Mouse (Mus musculus) midbrain, postnatal 0 days (tissue): ENCODE measurements at regions not wholly inside any gene's neighbourhood (a gene's known extent, or its start where the extent isn't known, plus 50 kb on each side); places are given as distances from the start of the nearest gene placed in this dataset.
A peak's percentile ranks its signal among the peaks of the same experiment; 100 is the strongest.

Experiments
- ATAC-seq: fragments of 200-750 bp; cut with Nextera tagmentation; 2 replicates; pipeline ENCODE4 v1.8.0; 2017; ENCODE audit warnings: moderate number of reproducible peaks, mild to moderate bottlenecking, moderate TSS enrichment, moderate library complexity; ENCODE audit not compliant: low FRiP score
- DNase-seq: peaks from one replicate; pipeline ENCODE4 v3.0.0-alpha.2; 2015; ENCODE audit warnings: low spot score
- H3K27ac ChIP-seq: fragments of 300-500 bp; sonication (generic); 2 replicates; pipeline ENCODE4 v1.5.1; 2014; ENCODE audit warnings: low read depth, mild to moderate bottlenecking, low read length, mixed read lengths
- H3K27me3 ChIP-seq: fragments of 300-500 bp; sonication (generic); 2 replicates; pipeline ENCODE4 v1.6.1; 2014; ENCODE audit warnings: low read length, control low read depth, mixed read lengths; ENCODE audit not compliant: insufficient read depth
- H3K36me3 ChIP-seq: fragments of 300-500 bp; sonication (generic); 2 replicates; pipeline ENCODE4 v1.6.1; 2014; ENCODE audit warnings: low read length, control low read depth, mixed read lengths; ENCODE audit not compliant: insufficient read depth
- H3K4me1 ChIP-seq: fragments of 300-500 bp; sonication (generic); 2 replicates; pipeline ENCODE4 v1.6.1; 2014; ENCODE audit warnings: mild to moderate bottlenecking, control low read depth, antibody characterized with exemption, low read length, mixed read lengths; ENCODE audit not compliant: insufficient read depth
- H3K4me2 ChIP-seq: fragments of 300-500 bp; sonication (generic); 2 replicates; pipeline ENCODE4 v1.6.1; 2014; ENCODE audit warnings: low read depth, mild to moderate bottlenecking, low read length, mixed read lengths; ENCODE audit not compliant: poor library complexity, severe bottlenecking
- H3K4me3 ChIP-seq: fragments of 300-500 bp; sonication (generic); 2 replicates; pipeline ENCODE4 v1.5.1; 2014; ENCODE audit warnings: low read depth, mild to moderate bottlenecking, low read length, moderate library complexity
- H3K9ac ChIP-seq: fragments of 300-500 bp; sonication (generic); replicated peaks from 2 replicates; pipeline ENCODE4 v1.6.1; 2014; ENCODE audit warnings: mild to moderate bottlenecking, low read length, moderate library complexity, mixed read lengths; ENCODE audit not compliant: poor library complexity, severe bottlenecking
- H3K9me3 ChIP-seq: fragments of 300-500 bp; sonication (generic); 2 replicates; pipeline ENCODE4 v1.6.1; 2016; ENCODE audit warnings: low read length, control low read depth
- CTCF ChIP-seq: IDR thresholded peaks from 2 replicates; pipeline ENCODE4 v1.5.1; 2016; ENCODE audit warnings: antibody characterized with exemption, mild to moderate bottlenecking
- WGBS: fragments of 180-500 bp; shearing (Covaris S2); extraction: QIAGEN DNeasy Blood & Tissue Kit; methylation state at CpG from one replicate; pipeline ENCODE4 v1.1.7; 2014; 5-methylcytosine and 5-hydroxymethylcytosine counted together

DNA sequence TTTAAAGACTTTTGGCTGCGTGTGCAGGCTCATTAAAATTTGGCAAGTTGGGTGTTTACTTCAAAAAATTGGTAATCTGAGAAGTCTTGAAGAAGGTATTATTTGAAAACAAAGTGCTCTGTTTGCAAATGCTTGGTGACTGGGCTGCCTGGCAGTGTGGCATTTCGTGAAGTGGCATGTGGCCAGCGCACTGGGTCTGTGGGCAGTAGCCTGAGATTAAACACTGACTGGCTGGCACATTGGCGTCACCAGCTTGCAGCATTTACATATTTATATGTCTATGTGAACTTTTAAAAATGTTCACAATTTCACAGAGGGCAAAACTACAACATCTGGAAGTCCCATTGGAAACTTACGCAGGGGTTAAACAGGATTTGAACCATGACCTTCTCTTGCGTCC, 261.3 kb downstream of the Trib2 start:
- Histone ChIP-seq H3K4me3 (no peak overlapping the region), H3K27me3 (no peaks in the 10 kb centered on the region), H3K9me3 (no peaks in the 10 kb centered on the region), H3K4me1 (no peaks in the 10 kb centered on the region), H3K4me2 (no peak overlapping the region), H3K27ac (no peak overlapping the region), H3K36me3 (no peaks in the 10 kb centered on the region), H3K9ac (no peak overlapping the region)
- ATAC-seq = no peak
- peak; percentile 34 for DNase-seq
- 81% methylated on average over 6 of the region's 6 CpGs for WGBS
- TF ChIP-seq CTCF = no peak

- no peak overlapping the region for H3K4me2 ChIP-seq
- no peak for DNase-seq
These were observed 263.1 kb downstream of the Trib2 start for GRCm38 (mm10) chr12:15553681-15554007.

DNA sequence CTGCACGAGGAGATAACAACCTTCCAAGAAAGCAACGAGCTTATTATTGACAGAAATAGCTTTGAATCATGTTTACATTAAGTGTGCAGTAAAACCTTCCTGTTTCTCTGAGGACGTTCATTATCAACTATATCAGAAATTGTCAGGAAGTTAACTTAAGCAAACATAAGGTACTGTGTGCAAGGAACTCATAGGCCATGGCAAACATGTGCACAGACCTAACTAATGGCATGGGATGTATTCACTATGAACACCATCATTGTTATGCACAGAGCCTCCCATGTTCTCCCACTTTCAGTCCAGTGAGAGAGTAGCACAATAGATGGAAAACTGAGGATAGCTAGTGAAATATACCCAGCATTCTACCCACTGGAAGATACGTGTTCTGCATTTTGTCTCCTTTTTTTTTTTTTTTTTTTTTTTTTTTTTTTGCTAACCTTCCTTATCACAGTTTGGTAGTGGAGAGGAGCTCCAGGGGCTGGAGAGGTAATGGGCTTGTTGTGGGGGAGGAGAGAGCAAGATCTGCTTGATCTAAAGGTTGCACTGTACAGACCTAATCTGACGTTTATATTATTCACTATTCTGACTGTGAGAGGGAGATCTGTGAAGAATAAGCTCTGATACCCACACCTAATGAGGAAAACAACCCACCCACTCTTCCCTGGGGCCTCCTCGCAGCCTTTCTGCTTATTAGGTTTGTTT, 263.6 kb downstream of the Trib2 start:
- ATAC-seq (no peak), DNase-seq (no peak)
- no peaks in the 10 kb centered on the region for H3K4me1 ChIP-seq
- no peaks in the 10 kb centered on the region for H3K9me3 ChIP-seq
- H3K4me2 ChIP-seq = no peak overlapping the region
- TF ChIP-seq CTCF = no peak
- no peaks in the 10 kb centered on the region for H3K27me3 ChIP-seq
- H3K4me3 ChIP-seq = no peak overlapping the region
- no peaks in the 10 kb centered on the region for H3K36me3 ChIP-seq
- H3K9ac ChIP-seq = no peak overlapping the region
- no peak overlapping the region for H3K27ac ChIP-seq
- 72% methylated on average over 6 of the region's 6 CpGs for WGBS

More at GRCm38 (mm10) chr12:15553681-15554007, 263.1 kb downstream of the Trib2 start:
- Histone ChIP-seq H3K9me3 (no peaks in the 10 kb centered on the region), H3K4me1 (no peaks in the 10 kb centered on the region), H3K27me3 (no peaks in the 10 kb centered on the region), H3K9ac (no peak overlapping the region), H3K36me3 (no peaks in the 10 kb centered on the region), H3K27ac (no peak overlapping the region), H3K4me3 (no peak overlapping the region)
- 52% methylated on average over 4 of the region's 4 CpGs for WGBS
- ATAC-seq = no peak
- no peak for TF ChIP-seq CTCF

GRCm38 (mm10) chr12:15552210-15552609, 264.5 kb downstream of the Trib2 start:
- Histone ChIP-seq H3K9ac (no peak overlapping the region), H3K4me2 (no peak overlapping the region), H3K27ac (no peak overlapping the region), H3K36me3 (no peaks in the 10 kb centered on the region), H3K4me1 (no peaks in the 10 kb centered on the region), H3K4me3 (no peak overlapping the region), H3K27me3 (no peaks in the 10 kb centered on the region), H3K9me3 (no peaks in the 10 kb centered on the region)
- no peak for TF ChIP-seq CTCF
- ATAC-seq = no peak
- DNase-seq = no peak
- 77% methylated on average over 2 of the region's 2 CpGs for WGBS

DNA sequence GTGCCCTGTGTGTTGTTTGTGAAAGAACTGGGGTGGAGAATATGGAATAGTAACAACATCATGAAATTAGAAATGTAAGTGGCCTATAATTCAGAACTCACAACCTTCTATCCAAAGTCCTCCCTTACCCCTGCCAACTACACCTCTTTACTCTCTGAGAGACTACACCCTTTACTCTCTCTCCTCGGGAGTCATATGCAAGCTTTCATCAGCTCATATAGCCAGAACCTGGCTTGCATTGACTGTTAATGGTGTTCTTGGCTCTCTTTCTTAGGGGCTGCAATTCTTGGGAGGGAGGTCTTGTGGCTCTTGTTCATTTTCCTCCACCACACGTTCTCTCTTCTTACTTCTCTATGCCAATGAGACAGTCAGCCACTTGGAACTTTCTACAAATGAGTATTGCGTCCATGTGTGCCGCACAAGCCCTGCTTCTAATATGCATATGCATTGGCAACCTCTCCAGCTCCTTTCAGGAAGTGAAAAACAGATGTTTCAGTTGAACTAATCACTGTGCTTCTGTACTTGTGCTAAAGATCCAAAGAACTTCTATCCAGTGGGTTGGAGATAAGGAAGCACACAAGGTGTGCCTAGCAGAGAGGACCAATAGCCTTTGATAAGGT, 265.3 kb downstream of the Trib2 start:
- 69% methylated on average over 4 of the region's 4 CpGs for WGBS
- no peak for ATAC-seq
- no peaks in the 10 kb centered on the region for H3K4me1 ChIP-seq
- H3K36me3 ChIP-seq = no peaks in the 10 kb centered on the region
- no peaks in the 10 kb centered on the region for H3K9me3 ChIP-seq
- H3K9ac ChIP-seq = no peak overlapping the region
- no peak overlapping the region for H3K27ac ChIP-seq
- no peak overlapping the region for H3K4me3 ChIP-seq
- H3K27me3 ChIP-seq = no peaks in the 10 kb centered on the region
- no peak for DNase-seq
- H3K4me2 ChIP-seq = no peak overlapping the region
- TF ChIP-seq CTCF = no peak

DNA sequence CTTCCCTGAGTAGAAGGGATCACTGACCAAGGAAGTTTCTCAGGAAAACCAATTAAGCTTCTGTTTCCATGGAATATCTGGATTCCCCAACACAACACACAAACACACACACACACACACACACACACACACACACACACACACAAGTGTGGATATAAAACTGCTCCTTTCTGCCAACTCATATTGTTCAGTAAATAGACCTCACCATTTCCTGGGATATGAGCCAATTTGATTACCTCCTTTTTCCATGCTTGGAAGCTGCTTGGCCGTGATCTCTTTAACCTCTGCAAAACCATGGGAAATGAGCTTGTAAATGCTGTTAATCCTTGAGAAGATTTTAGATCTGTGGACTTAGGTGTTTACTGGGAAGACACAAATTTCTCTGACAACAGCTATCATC, 272.4 kb downstream of the Trib2 start:
- no peak overlapping the region for H3K4me3 ChIP-seq
- H3K4me1 ChIP-seq = no peaks in the 10 kb centered on the region
- no peak overlapping the region for H3K4me2 ChIP-seq
- no peak overlapping the region for H3K9ac ChIP-seq
- H3K27me3 ChIP-seq = no peaks in the 10 kb centered on the region
- 64% methylated on average over 1 of the region's 1 CpGs for WGBS
- no peak for DNase-seq
- no peaks in the 10 kb centered on the region for H3K36me3 ChIP-seq
- no peak overlapping the region for H3K27ac ChIP-seq
- no peak for TF ChIP-seq CTCF
- ATAC-seq = no peak
- no peaks in the 10 kb centered on the region for H3K9me3 ChIP-seq
